ENCODE assay signal across 8 mouse cellular contexts in genomic region chr19:55837924-55838323, GRCm38 (mm10).
DNase-seq lines count a peak whose midpoint lies in the region; ATAC-seq and TF ChIP-seq lines count a peak whose summit lies in the region.

No protein-coding gene starts in this region.

- ATAC-seq in hindbrain, postnatal 0 days = peak; percentile 89
- peak; percentile 48 for ATAC-seq in midbrain, embryonic 13.5 days

- peak; percentile 1 for DNase-seq in cerebellum, adult 11 months
- no peak for DNase-seq in cerebellum, postnatal 36 days
- peak; percentile 36 to 37 for DNase-seq in right cerebral cortex, postnatal 10 days (ENCODE audit: low spot score in 2 of 2)
- DNase-seq in right cerebral cortex, postnatal 25 days = no peak
- DNase-seq in hindbrain, postnatal 0 days (ENCODE audit: low spot score) = peak; percentile 72
- DNase-seq in spleen, postnatal 4 days (ENCODE audit: low spot score in 2 of 2) = no peak
- DNase-seq in thymus, postnatal 10 days (ENCODE audit: low spot score in 2 of 2) = no peak

- H3K4me1 ChIP-seq in hindbrain, postnatal 0 days (ENCODE audit: insufficient read depth, low read length) = 0 out of 2 replicates have a peak, but pooled peaks cover 8% of the 10 kb centered on the region
- peaks cover 63% of the 10 kb centered on the region for H3K4me1 ChIP-seq in midbrain, embryonic 13.5 days (replicated peaks)

- TF ChIP-seq CTCF in hindbrain, postnatal 0 days (IDR thresholded peaks at IDR 0.05; ENCODE audit: low read depth) = no peak

- no peaks in the 10 kb centered on the region for H3K36me3 ChIP-seq in hindbrain, postnatal 0 days (ENCODE audit: insufficient read depth, low read length)
- H3K36me3 ChIP-seq in midbrain, embryonic 13.5 days = peaks cover 3% of the 10 kb centered on the region; the same call in 1 of the 2 replicates

- peak overlapping the region; percentile 22 for H3K4me2 ChIP-seq in hindbrain, postnatal 0 days (ENCODE audit: low read depth, low read length)
- peak overlapping the region; percentile 36 for H3K4me2 ChIP-seq in midbrain, embryonic 13.5 days (replicated peaks)

- 8% methylated on average over 9 of the region's 9 CpGs for WGBS in hindbrain, postnatal 0 days
- 3% methylated on average over 9 of the region's 9 CpGs for WGBS in midbrain, embryonic 13.5 days

- H3K9me3 ChIP-seq in hindbrain, postnatal 0 days (ENCODE audit: low read length) = no peaks in the 10 kb centered on the region
- H3K9me3 ChIP-seq in midbrain, embryonic 13.5 days = no peaks in the 10 kb centered on the region

- no peaks in the 10 kb centered on the region for H3K27me3 ChIP-seq in hindbrain, postnatal 0 days (ENCODE audit: insufficient read depth, low read length)
- no peaks in the 10 kb centered on the region for H3K27me3 ChIP-seq in midbrain, embryonic 13.5 days

- peak overlapping the region; percentile 52 for H3K27ac ChIP-seq in hindbrain, postnatal 0 days
- peak overlapping the region; percentile 72 for H3K27ac ChIP-seq in midbrain, embryonic 13.5 days

- no peak overlapping the region for H3K4me3 ChIP-seq in hindbrain, postnatal 0 days (ENCODE audit: low read length)
- H3K4me3 ChIP-seq in midbrain, embryonic 13.5 days (replicated peaks) = no peak overlapping the region

- H3K9ac ChIP-seq in hindbrain, postnatal 0 days (replicated peaks; ENCODE audit: low read length) = no peak overlapping the region
- H3K9ac ChIP-seq in midbrain, embryonic 13.5 days (replicated peaks) = 0 out of 2 replicates have a peak overlapping the region, but pooled peaks have one; percentile 25

Comparison
In these comparisons a context has a peak if more than half of its experiments do, and no peak if none do; other contexts are left out.
1. DNase-seq: peak in cerebellum, adult 11 months (single experiment), right cerebral cortex, postnatal 10 days (2 of 2) and hindbrain, postnatal 0 days (single experiment); none in cerebellum, postnatal 36 days (0 of 2), right cerebral cortex, postnatal 25 days (single experiment), spleen, postnatal 4 days (0 of 2) and thymus, postnatal 10 days (0 of 2).